Mouse (Mus musculus) MEL (cell line): ENCODE measurements around the gene Poll. TPM values are rescaled to one million over a fixed set of nuclear protein-coding genes. Genes with fewer than 3 reads are reported as not detected.

Experiments
- DNase-seq: peaks from one replicate; pipeline ENCODE4 v3.0.0; 2011; ENCODE audit warnings: low read depth, low spot score
- H3K27ac ChIP-seq: 2 replicates; pipeline ENCODE4 v1.5.1; 2012; ENCODE audit warnings: low read depth, mild to moderate bottlenecking, control low read depth, low read length, moderate library complexity; ENCODE audit not compliant: control insufficient read depth
- H3K27me3 ChIP-seq, 2 experiments: fragments of 150-350 bp in 1 of 2; sonication (generic) in 1 of 2; 2 replicates each; pipeline ENCODE4 v1.6.1; 2012; ENCODE audit warnings: low read length in 2 of 2, mild to moderate bottlenecking in 2 of 2, improper control_type of control experiment in 1 of 2, moderate library complexity in 1 of 2; ENCODE audit not compliant: insufficient read depth in 2 of 2, control insufficient read depth in 1 of 2
- H3K36me3 ChIP-seq, 2 experiments: 2 replicates each; pipeline ENCODE4 v1.6.1; 2012 to 2014; ENCODE audit warnings: low read length in 2 of 2, improper control_type of control experiment in 1 of 2, inconsistent platforms in 1 of 2, mild to moderate bottlenecking in 1 of 2; ENCODE audit not compliant: insufficient read depth in 2 of 2, control insufficient read depth in 1 of 2
- H3K4me1 ChIP-seq, 2 experiments: fragments of 150-350 bp in 1 of 2; sonication (generic) in 1 of 2; 2 replicates each; pipeline ENCODE4 v1.6.1; 2012; ENCODE audit warnings: low read length in 2 of 2, improper control_type of control experiment in 1 of 2, mild to moderate bottlenecking in 1 of 2; ENCODE audit not compliant: insufficient read depth in 2 of 2, control insufficient read depth in 1 of 2
- H3K4me3 ChIP-seq, 2 experiments: fragments of 150-350 bp in 1 of 2; sonication (generic) in 1 of 2; 2 replicates each; pipeline ENCODE4 v1.5.1; 2012; ENCODE audit warnings: low read depth in 2 of 2, low read length in 2 of 2, mild to moderate bottlenecking in 2 of 2, moderate library complexity in 2 of 2, control low read depth in 1 of 2, improper control_type of control experiment in 1 of 2; ENCODE audit not compliant: control insufficient read depth in 1 of 2, insufficient read depth in 1 of 2
- H3K79me2 ChIP-seq: 2 replicates; pipeline ENCODE4 v1.6.1; 2012; ENCODE audit warnings: mild to moderate bottlenecking, low read length, moderate library complexity; ENCODE audit not compliant: control insufficient read depth, poor library complexity, insufficient read depth
- H3K9ac ChIP-seq: 2 replicates; pipeline ENCODE4 v1.6.1; 2012; ENCODE audit warnings: low read depth, mild to moderate bottlenecking, control low read depth, low read length, moderate library complexity; ENCODE audit not compliant: control insufficient read depth, poor library complexity, severe bottlenecking
- H3K9me3 ChIP-seq: fragments of 150-350 bp; sonication (generic); replicated peaks from 2 replicates; pipeline ENCODE4 v1.6.1; 2012; ENCODE audit warnings: mild to moderate bottlenecking, low read length, improper control_type of control experiment, moderate library complexity; ENCODE audit not compliant: insufficient read depth
- BHLHE40 ChIP-seq: IDR thresholded peaks from 2 replicates; pipeline ENCODE4 v1.6.1; 2012; ENCODE audit warnings: low read depth, mild to moderate bottlenecking, inconsistent platforms, low read length, improper control_type of control experiment, borderline replicate concordance
- CHD2 ChIP-seq: IDR thresholded peaks from 2 replicates; pipeline ENCODE4 v1.6.1; 2011; ENCODE audit warnings: low read length, improper control_type of control experiment
- ELF1 ChIP-seq: IDR thresholded peaks from 2 replicates; pipeline ENCODE4 v1.6.1; 2014; ENCODE audit warnings: low read depth, mild to moderate bottlenecking, inconsistent platforms, low read length, improper control_type of control experiment, moderate library complexity
- EP300 ChIP-seq, 2 experiments: IDR thresholded peaks; 2 replicates each; pipeline ENCODE4 v1.6.1; 2011; ENCODE audit warnings: improper control_type of control experiment in 2 of 2, low read length in 2 of 2, low read depth in 1 of 2, mild to moderate bottlenecking in 1 of 2
- JUND ChIP-seq: IDR thresholded peaks from 2 replicates; pipeline ENCODE4 v1.6.1; 2011; ENCODE audit warnings: low read depth, mild to moderate bottlenecking, improper control_type of control experiment, low read length
- MAFK ChIP-seq: IDR thresholded peaks from 2 replicates; pipeline ENCODE4 v1.6.1; 2011; ENCODE audit warnings: low read depth, mild to moderate bottlenecking, low read length, improper control_type of control experiment, borderline replicate concordance
- MAX ChIP-seq: IDR thresholded peaks from 2 replicates; pipeline ENCODE4 v1.6.1; 2011; ENCODE audit warnings: low read length, improper control_type of control experiment
- NRF1 ChIP-seq: IDR thresholded peaks from 2 replicates; pipeline ENCODE4 v1.6.1; 2014; ENCODE audit warnings: low read depth, mild to moderate bottlenecking, inconsistent platforms, low read length, improper control_type of control experiment, moderate library complexity; ENCODE audit not compliant: poor library complexity, insufficient read depth, severe bottlenecking
- POLR2AphosphoS2 ChIP-seq: IDR thresholded peaks from 2 replicates; pipeline ENCODE4 v1.6.1; 2011; ENCODE audit warnings: low read length, improper control_type of control experiment
- RAD21 ChIP-seq: IDR thresholded peaks from 2 replicates; pipeline ENCODE4 v1.6.1; 2011; ENCODE audit warnings: mild to moderate bottlenecking, low read depth, low read length, improper control_type of control experiment
- SMC3 ChIP-seq: IDR thresholded peaks from 2 replicates; pipeline ENCODE4 v1.6.1; 2011; ENCODE audit warnings: low read depth, low read length, improper control_type of control experiment
- TAL1 ChIP-seq: IDR thresholded peaks from 2 replicates; pipeline ENCODE4 v1.6.1; 2012; ENCODE audit warnings: mild to moderate bottlenecking, inconsistent platforms, low read length, moderate library complexity, mixed read lengths
- TBP ChIP-seq: IDR thresholded peaks from 2 replicates; pipeline ENCODE4 v1.8.0; 2011; ENCODE audit warnings: low read depth, low read length, improper control_type of control experiment
- TCF12 ChIP-seq: IDR thresholded peaks from 2 replicates; pipeline ENCODE4 v1.6.1; 2014; ENCODE audit warnings: low read depth, mild to moderate bottlenecking, inconsistent platforms, low read length, improper control_type of control experiment, moderate library complexity
- USF1 ChIP-seq: IDR thresholded peaks from 2 replicates; pipeline ENCODE4 v1.6.1; 2014; ENCODE audit warnings: low read depth, mild to moderate bottlenecking, inconsistent platforms, low read length, improper control_type of control experiment, moderate library complexity
- ZKSCAN1 ChIP-seq: IDR thresholded peaks from 2 replicates; pipeline ENCODE4 v1.6.1; 2012; ENCODE audit warnings: low read depth, mild to moderate bottlenecking, inconsistent platforms, low read length, improper control_type of control experiment, moderate library complexity
- polyA plus RNA-seq, 2 experiments: library from polyadenylated mRNA; stranded (reverse) in 1 of 2; unstranded in 1 of 2; fragments of >175 nt in 1 of 2; fragments of >200 nt in 1 of 2; gene quantifications; 2 replicates each; pipeline versions ENCODE4 v1.2.1 to v1.2.4; 2012; ENCODE audit warnings: low replicate concordance in 2 of 2, low read depth in 1 of 2; ENCODE audit not compliant: insufficient read length in 2 of 2, insufficient read depth in 1 of 2, missing spikeins in 1 of 2
- total RNA-seq: library from RNA; depleted of rRNA; stranded (reverse); fragments of 300-350 nt; gene quantifications from 2 replicates; pipeline ENCODE4 v1.2.3, GENCODE M21; 2012

Poll gene
- total and polyA plus RNA-seq, 3 experiments = 14.9 to 19.0 TPM; not detected in 1

DNA sequence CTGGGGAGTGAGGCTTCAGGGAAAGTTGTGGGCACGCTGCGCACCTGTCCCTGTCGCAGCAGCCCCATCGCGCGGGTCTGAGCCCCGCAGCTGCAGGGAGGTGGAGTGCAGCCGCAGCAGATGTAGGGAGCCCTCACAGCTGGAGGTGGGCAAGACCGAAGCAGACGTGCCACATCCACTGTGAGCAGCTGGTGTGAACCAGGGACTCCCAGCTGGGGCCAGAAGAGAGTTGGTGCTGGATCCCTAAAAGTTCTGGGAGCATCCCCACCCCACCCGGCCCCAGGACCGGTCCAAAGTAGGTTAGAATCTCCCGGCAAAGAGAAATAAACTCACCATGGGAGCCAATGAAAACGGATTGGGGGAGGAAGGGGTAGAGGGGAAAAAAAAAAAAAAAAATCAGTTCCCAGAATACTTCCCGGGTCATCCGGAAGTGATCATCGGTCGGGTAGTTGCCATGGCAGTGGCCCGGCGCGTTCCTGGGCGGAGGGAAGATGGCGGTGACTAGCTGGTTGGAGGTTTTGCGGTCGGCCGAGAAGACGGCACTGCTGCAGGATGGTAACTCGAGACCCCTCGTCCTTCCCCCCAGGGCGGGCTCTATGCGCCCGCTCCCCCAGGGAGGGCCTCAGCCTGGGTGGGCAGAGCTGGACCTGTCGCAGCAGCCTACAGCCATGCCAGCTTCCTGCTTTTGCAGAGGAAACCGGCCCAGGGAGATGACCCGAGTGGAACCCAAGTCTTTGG, at the start of gene Poll, which contains the start of gene Gm17018 (continued):
- TF ChIP-seq POLR2AphosphoS2 (no peak), CHD2 (peak; percentile 82), NRF1 (no peak), TAL1 (no peak)

- Histone ChIP-seq H3K27ac (no peak overlapping the region), H3K9me3 (no peaks in the 10 kb centered on the region), H3K4me1 (no peaks in the 10 kb centered on the region), H3K9ac (no peak overlapping the region), H3K27me3 (no peaks in the 10 kb centered on the region), H3K79me2 (no peaks in the 10 kb centered on the region), H3K4me3 (no peak overlapping the region), H3K36me3 (no peaks in the 10 kb centered on the region)
- no peak for TF ChIP-seq TBP
- no peak for DNase-seq
These were observed 48.5 kb upstream of the Poll start for GRCm38 (mm10) chr19:45608648-45609339.

DNA sequence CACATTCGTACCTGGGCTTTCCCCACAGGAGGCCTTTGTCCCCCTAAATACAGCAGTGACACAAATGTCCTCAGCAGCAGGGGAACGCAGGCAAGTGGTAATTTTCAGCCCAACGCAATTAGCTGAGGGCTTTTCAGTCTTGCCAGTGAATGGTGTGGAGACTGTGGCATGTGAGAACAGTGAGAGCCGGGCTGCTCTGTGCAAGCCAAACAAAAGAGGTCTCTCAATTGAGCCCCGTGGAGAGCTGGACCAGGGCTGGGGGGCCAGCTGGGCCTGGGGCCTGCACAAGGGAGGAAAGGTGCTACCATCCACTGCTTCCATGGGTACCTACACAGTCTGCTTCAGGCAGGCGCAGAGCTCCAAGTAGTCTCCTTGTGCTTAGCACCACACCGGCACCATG, 47.1 kb upstream of the Poll start:
- no peaks in the 10 kb centered on the region for H3K79me2 ChIP-seq
- TF ChIP-seq MAFK (no peak), USF1 (no peak), SMC3 (no peak), BHLHE40 (no peak), ELF1 (no peak), ZKSCAN1 (no peak), EP300 (IDR thresholded peaks at IDR 0.05; ENCODE audit: low read depth in 1 of 2, low read length in 2 of 2) (no peak), TCF12 (no peak), MAX (no peak), TBP (no peak), JUND (no peak), RAD21 (no peak), NRF1 (no peak)
- TF ChIP-seq, all 39 proteins: peak for 0
- H3K9me3 ChIP-seq = no peaks in the 10 kb centered on the region
- no peak overlapping the region for H3K4me3 ChIP-seq
- no peak overlapping the region for H3K9ac ChIP-seq
- peaks cover 0 to 10% of the 10 kb centered on the region in 2 experiments; a peak in 2 of 4 replicates for H3K36me3 ChIP-seq
- no peaks in the 10 kb centered on the region for H3K27me3 ChIP-seq
- no peak overlapping the region for H3K27ac ChIP-seq
- peaks cover 8 to 12% of the 10 kb centered on the region in 2 experiments for H3K4me1 ChIP-seq
- DNase-seq = no peak
